Mouse (Mus musculus): ENCODE data around the gene Zfp652. TPM values are rescaled to one million over a fixed set of nuclear protein-coding genes. Genes with fewer than 3 reads are reported as not detected.
A peak's percentile ranks its signal among the peaks of the same experiment; 100 is the strongest.

Zfp652 gene
- polyA plus RNA-seq, 1 experiment from 2014 or later: 7.3 TPM

GRCm38 (mm10) chr11:95834143-95834667, 121.7 kb downstream of the Zfp652 start:
- peaks cover 66% of the 10 kb centered on the region for H3K4me1 ChIP-seq (ENCODE audit: control insufficient read depth, insufficient read depth, low read length)
- H3K4me3 ChIP-seq (ENCODE audit: low read depth, low read length): peak overlapping the region; percentile 6; the same call in 1 of the 2 replicates
- H3K36me3 ChIP-seq (ENCODE audit: control insufficient read depth, insufficient read depth, low read length): no peaks in the 10 kb centered on the region; the same call in 1 of the 2 replicates
- ATAC-seq (replicated peaks; ENCODE audit: insufficient number of reproducible peaks, low FRiP score, low TSS enrichment): peak; percentile 13
- no peak overlapping the region for H3K9ac ChIP-seq (ENCODE audit: low read depth, low read length)
- H3K4me2 ChIP-seq: peak overlapping the region; percentile 44
- peaks cover 52% of the 10 kb centered on the region for H3K27me3 ChIP-seq (ENCODE audit: control insufficient read depth, insufficient read depth, low read length)
- H3K27ac ChIP-seq (ENCODE audit: low read depth, low read length): peak overlapping the region; percentile 25; the same call in 1 of the 2 replicates
- H3K9me3 ChIP-seq (replicated peaks; ENCODE audit: control insufficient read depth, low read length): no peaks in the 10 kb centered on the region
- 2% methylated on average over 22 of the region's 22 CpGs for whole genome bisulfite sequencing (ENCODE audit: insufficient replicate concordance)

DNA sequence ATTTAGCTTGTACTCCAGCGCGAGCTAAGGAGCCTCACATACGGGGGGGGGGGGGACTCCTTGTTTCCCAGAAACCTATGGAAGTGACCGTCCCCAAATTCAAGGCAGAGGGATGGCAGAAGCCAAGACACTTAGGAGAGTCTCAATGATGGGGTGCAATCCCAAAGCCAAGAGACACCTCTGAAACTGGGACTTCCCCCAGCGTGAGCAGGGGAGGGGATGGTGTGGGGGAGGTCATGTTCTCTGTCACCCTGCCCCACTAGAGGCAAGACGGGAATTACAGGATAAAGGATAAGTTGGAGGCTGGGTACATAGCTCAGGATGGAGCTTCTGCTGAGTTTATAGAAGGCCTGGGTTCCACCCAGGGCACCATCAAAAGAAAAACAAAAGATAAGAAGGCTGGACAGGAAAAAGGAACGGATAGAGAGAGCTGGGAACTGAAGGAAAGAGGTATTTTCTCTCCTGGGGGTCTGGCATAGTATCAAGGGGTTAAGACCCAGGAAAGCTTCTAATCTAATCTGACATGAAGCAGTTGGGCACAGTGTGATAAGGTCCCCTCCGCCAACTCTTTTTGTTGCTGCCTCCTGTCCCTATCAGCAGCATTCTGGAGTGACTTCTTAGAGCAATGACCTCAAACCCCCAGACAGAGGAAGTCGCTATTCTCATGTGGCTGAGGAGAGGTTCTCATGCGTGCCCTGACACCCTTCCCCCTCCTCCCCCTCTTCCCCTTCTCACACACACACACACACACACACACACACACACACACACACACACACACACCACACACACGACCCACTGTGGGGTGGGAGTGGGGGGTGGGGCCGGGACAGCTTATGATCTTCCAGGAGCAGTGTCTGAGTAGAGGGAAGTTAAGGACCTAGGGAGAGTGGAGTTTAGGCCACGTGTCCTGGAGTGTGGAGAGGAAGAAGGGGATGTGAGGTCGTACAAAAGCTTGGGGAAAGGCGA, 122.6 kb downstream of the Zfp652 start:
- peak overlapping the region; percentile 10; the same call in 1 of the 2 replicates for H3K4me3 ChIP-seq (ENCODE audit: low read depth, low read length)
- WGBS (ENCODE audit: insufficient replicate concordance): 4% methylated on average over 15 of the region's 15 CpGs

DNA sequence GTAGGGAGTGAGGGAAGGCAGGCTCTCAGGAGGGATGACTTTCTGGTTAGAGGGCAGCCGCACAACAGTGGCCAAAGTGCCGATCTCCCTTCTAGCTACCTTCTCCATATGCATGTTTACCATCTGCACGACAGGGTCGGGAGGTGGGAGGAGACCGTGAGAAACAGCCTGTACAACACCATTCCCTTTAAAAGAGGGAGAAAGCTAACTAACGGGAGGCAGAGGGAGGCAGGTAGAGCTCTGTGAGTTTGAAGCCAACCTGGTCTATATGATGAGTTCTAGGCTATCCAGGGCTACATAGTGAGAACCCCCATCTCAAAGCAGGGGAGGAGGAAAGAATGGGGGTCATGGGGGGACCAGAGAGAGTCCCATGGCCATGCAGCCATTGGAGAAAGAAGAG, 123.4 kb downstream of the Zfp652 start:
- Histone ChIP-seq H3K27ac (ENCODE audit: low read depth, low read length) (peak overlapping the region; percentile 65), H3K36me3 (ENCODE audit: control insufficient read depth, insufficient read depth, low read length) (no peaks in the 10 kb centered on the region; the same call in 1 of the 2 replicates), H3K4me1 (ENCODE audit: control insufficient read depth, insufficient read depth, low read length) (peaks cover 59% of the 10 kb centered on the region), H3K27me3 (ENCODE audit: control insufficient read depth, insufficient read depth, low read length) (peaks cover 36% of the 10 kb centered on the region), H3K4me3 (ENCODE audit: low read depth, low read length) (no peak overlapping the region), H3K9me3 (replicated peaks; ENCODE audit: control insufficient read depth, low read length) (no peaks in the 10 kb centered on the region), H3K9ac (ENCODE audit: low read depth, low read length) (0 out of 2 replicates have a peak overlapping the region, but pooled peaks have one; percentile 12), H3K4me2 (peak overlapping the region; percentile 44; the same call in 1 of the 2 replicates)
- WGBS (ENCODE audit: insufficient replicate concordance): 20% methylated on average over 6 of the region's 6 CpGs
- ATAC-seq (replicated peaks; ENCODE audit: insufficient number of reproducible peaks, low FRiP score, low TSS enrichment): no peak

More for the DNA sequence above, 122.6 kb downstream of the Zfp652 start:
- 0 out of 2 replicates have a peak overlapping the region, but pooled peaks have one; percentile 12 for H3K9ac ChIP-seq (ENCODE audit: low read depth, low read length)
- H3K9me3 ChIP-seq (replicated peaks; ENCODE audit: control insufficient read depth, low read length): no peaks in the 10 kb centered on the region
- H3K4me2 ChIP-seq: peak overlapping the region; percentile 44
- no peaks in the 10 kb centered on the region; the same call in 1 of the 2 replicates for H3K36me3 ChIP-seq (ENCODE audit: control insufficient read depth, insufficient read depth, low read length)
- H3K4me1 ChIP-seq (ENCODE audit: control insufficient read depth, insufficient read depth, low read length): peaks cover 62% of the 10 kb centered on the region
- peak overlapping the region; percentile 65 for H3K27ac ChIP-seq (ENCODE audit: low read depth, low read length)
- peaks cover 44% of the 10 kb centered on the region for H3K27me3 ChIP-seq (ENCODE audit: control insufficient read depth, insufficient read depth, low read length)
- peak; percentile 65; the same call in 1 of the 2 replicates for ATAC-seq (replicated peaks; ENCODE audit: insufficient number of reproducible peaks, low FRiP score, low TSS enrichment)

DNA sequence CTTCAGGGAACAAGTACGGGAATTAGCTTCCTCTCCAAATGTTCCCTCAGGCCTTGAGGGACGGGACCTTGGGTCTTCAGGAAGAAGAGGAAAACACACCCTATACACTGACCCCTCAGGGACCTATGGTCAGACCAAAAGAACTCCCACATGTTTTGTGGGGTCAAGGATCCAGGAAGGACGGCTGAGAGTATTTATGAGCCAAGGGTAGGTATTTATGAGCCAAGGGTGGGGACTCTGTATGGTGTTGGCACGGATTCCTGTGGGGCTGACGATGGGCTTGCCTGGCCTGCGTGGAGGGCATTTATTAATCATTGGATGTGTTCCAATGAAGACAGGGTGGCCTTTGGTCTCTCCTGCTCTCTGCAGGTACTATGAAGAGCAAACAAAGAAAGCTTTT, 124.0 kb downstream of the Zfp652 start:
- peaks cover 30% of the 10 kb centered on the region for H3K27me3 ChIP-seq (ENCODE audit: control insufficient read depth, insufficient read depth, low read length)
- peak overlapping the region; percentile 57 for H3K4me2 ChIP-seq
- no peaks in the 10 kb centered on the region for H3K9me3 ChIP-seq (replicated peaks; ENCODE audit: control insufficient read depth, low read length)
- H3K36me3 ChIP-seq (ENCODE audit: control insufficient read depth, insufficient read depth, low read length): no peaks in the 10 kb centered on the region
- no peak overlapping the region for H3K4me3 ChIP-seq (ENCODE audit: low read depth, low read length)
- WGBS (ENCODE audit: insufficient replicate concordance): 57% methylated on average over 6 of the region's 6 CpGs
- no peak for ATAC-seq (replicated peaks; ENCODE audit: insufficient number of reproducible peaks, low FRiP score, low TSS enrichment)
- peak overlapping the region; percentile 65; the same call in 1 of the 2 replicates for H3K27ac ChIP-seq (ENCODE audit: low read depth, low read length)
- H3K9ac ChIP-seq (ENCODE audit: low read depth, low read length): no peak overlapping the region
- peaks cover 53% of the 10 kb centered on the region for H3K4me1 ChIP-seq (ENCODE audit: control insufficient read depth, insufficient read depth, low read length)

DNA sequence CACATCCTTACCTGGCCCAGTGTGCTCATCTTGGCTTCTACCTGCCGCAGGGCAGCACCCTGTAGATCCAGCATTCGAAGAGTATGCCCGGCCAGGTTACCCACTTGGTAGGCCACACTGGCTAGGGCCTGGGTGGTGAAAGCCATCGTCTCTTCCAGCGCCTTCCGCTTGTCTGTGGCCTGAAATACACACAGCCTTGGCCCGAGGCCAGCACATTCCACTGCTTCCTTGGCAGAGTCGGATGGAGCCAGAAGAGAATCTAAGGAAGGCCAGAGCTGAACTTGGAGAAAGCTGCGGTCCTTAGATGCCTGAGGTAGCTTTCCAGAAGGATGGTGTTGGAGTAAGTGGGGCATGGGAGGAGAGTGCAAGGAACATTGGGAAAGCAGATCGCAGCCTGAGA, 124.6 kb downstream of the Zfp652 start, which contains the start of gene Gngt2:
Gngt2 (plus strand) TSS at position 158 of the 400 bp plus-strand sequence.
- H3K9me3 ChIP-seq (replicated peaks; ENCODE audit: control insufficient read depth, low read length): no peaks in the 10 kb centered on the region
- H3K27ac ChIP-seq (ENCODE audit: low read depth, low read length): peak within 1 kb of the TSS; percentile 65
- 35% methylated on average over 10 of the region's 10 CpGs for WGBS (ENCODE audit: insufficient replicate concordance)
- H3K4me1 ChIP-seq (ENCODE audit: control insufficient read depth, insufficient read depth, low read length): peaks cover 52% of the 10 kb centered on the region
- H3K4me3 ChIP-seq (ENCODE audit: low read depth, low read length): peak within 1 kb of the TSS; percentile 6
- no peak within 1 kb of the TSS for H3K9ac ChIP-seq (ENCODE audit: low read depth, low read length)
- peak within 1 kb of the TSS; percentile 57 for H3K4me2 ChIP-seq
- no peak for ATAC-seq (replicated peaks; ENCODE audit: insufficient number of reproducible peaks, low FRiP score, low TSS enrichment)
- peaks cover 27% of the 10 kb centered on the region for H3K27me3 ChIP-seq (ENCODE audit: control insufficient read depth, insufficient read depth, low read length)
- H3K36me3 ChIP-seq (ENCODE audit: control insufficient read depth, insufficient read depth, low read length): no peaks in the 10 kb centered on the region

GRCm38 (mm10) chr11:95838598-95838997, 126.1 kb downstream of the Zfp652 start:
- Histone ChIP-seq H3K9me3 (replicated peaks; ENCODE audit: control insufficient read depth, low read length) (no peaks in the 10 kb centered on the region), H3K4me1 (ENCODE audit: control insufficient read depth, insufficient read depth, low read length) (peaks cover 45% of the 10 kb centered on the region), H3K27me3 (ENCODE audit: control insufficient read depth, insufficient read depth, low read length) (peaks cover 15% of the 10 kb centered on the region), H3K27ac (ENCODE audit: low read depth, low read length) (0 out of 2 replicates have a peak overlapping the region, but pooled peaks have one; percentile 29), H3K4me3 (ENCODE audit: low read depth, low read length) (no peak overlapping the region; the same call in 1 of the 2 replicates), H3K36me3 (ENCODE audit: control insufficient read depth, insufficient read depth, low read length) (no peaks in the 10 kb centered on the region), H3K9ac (ENCODE audit: low read depth, low read length) (no peak overlapping the region), H3K4me2 (peak overlapping the region; percentile 57)
- no peak for ATAC-seq (replicated peaks; ENCODE audit: insufficient number of reproducible peaks, low FRiP score, low TSS enrichment)
- 82% methylated on average over 4 of the region's 4 CpGs for WGBS (ENCODE audit: insufficient replicate concordance)

DNA sequence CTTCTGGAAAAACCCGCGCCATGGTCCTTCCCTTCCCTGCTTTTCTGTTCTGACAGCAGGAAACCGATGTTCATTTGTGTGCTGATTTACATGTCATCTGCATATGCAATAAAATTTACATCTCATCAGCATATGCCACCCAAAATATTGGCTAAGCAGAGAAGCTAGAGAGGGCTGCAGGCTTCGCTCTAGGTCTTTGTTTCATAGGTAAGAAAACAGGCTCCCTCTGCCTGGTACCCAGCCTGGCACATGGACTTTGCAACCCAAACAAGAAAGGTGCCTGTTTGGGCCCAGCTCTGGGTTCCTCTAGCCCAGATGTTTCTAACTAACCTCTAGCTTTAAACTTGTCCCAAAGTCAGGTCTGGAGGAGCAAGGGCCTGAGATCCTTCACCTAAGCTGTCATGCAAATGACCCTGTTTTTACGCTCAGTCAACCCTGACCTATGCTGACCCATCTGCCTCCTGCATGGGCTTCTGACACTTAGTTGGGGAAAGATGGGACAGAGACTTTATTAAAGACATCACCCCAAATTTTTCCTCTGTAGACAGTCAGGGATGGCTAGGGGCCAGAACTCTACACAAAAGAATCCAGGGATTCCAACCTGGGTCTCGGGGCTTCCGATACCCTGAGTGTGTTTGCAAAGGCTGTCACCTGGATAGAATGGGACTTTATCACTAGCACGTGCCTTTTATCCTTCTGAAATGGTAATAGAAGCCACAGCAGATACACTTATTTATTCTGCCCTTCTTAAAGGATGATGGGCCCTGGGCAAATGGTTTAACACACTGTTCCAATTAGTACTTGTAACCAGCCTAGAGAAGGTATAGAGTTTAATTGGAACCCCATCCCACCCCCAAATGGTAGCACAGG, 126.8 kb downstream of the Zfp652 start:
- no peak overlapping the region for H3K9ac ChIP-seq (ENCODE audit: low read depth, low read length)
- H3K4me3 ChIP-seq (ENCODE audit: low read depth, low read length): peak overlapping the region; percentile 20
- WGBS (ENCODE audit: insufficient replicate concordance): 64% methylated on average over 8 of the region's 8 CpGs
- no peaks in the 10 kb centered on the region for H3K36me3 ChIP-seq (ENCODE audit: control insufficient read depth, insufficient read depth, low read length)
- H3K9me3 ChIP-seq (replicated peaks; ENCODE audit: control insufficient read depth, low read length): no peaks in the 10 kb centered on the region
- H3K27me3 ChIP-seq (ENCODE audit: control insufficient read depth, insufficient read depth, low read length): peaks cover 9% of the 10 kb centered on the region
- no peak overlapping the region for H3K27ac ChIP-seq (ENCODE audit: low read depth, low read length)
- no peak for ATAC-seq (replicated peaks; ENCODE audit: insufficient number of reproducible peaks, low FRiP score, low TSS enrichment)
- peaks cover 39% of the 10 kb centered on the region for H3K4me1 ChIP-seq (ENCODE audit: control insufficient read depth, insufficient read depth, low read length)
- H3K4me2 ChIP-seq: peak overlapping the region; percentile 57

Data from heart, embryonic 11.5 days (tissue).